Mouse (Mus musculus) left cerebral cortex, adult 8-10 months (tissue): ENCODE measurements around the gene Igtp. TPM values are rescaled to one million over a fixed set of nuclear protein-coding genes. Genes with fewer than 3 reads are reported as not detected.
A peak's percentile ranks its signal among the peaks of the same experiment; 100 is the strongest.
"Not testable (repeated sequence)": the region's sequence is repeated elsewhere in the genome, so short reads cannot be mapped to it uniquely, and the experiment has no call there.

Source experiments
- DNase-seq, 2 experiments: peaks; one replicate each; pipeline ENCODE4 v3.0.0; 2022; ENCODE audit warnings: low spot score in 2 of 2
- total RNA-seq, 4 experiments: library from RNA; stranded (reverse); gene quantifications; 2 replicates each; pipeline ENCODE4 v1.2.4; 2022

Igtp gene
- 1 to 10 TPM; 4.5 to 6.8 (median 5.5) TPM for total RNA-seq

DNA sequence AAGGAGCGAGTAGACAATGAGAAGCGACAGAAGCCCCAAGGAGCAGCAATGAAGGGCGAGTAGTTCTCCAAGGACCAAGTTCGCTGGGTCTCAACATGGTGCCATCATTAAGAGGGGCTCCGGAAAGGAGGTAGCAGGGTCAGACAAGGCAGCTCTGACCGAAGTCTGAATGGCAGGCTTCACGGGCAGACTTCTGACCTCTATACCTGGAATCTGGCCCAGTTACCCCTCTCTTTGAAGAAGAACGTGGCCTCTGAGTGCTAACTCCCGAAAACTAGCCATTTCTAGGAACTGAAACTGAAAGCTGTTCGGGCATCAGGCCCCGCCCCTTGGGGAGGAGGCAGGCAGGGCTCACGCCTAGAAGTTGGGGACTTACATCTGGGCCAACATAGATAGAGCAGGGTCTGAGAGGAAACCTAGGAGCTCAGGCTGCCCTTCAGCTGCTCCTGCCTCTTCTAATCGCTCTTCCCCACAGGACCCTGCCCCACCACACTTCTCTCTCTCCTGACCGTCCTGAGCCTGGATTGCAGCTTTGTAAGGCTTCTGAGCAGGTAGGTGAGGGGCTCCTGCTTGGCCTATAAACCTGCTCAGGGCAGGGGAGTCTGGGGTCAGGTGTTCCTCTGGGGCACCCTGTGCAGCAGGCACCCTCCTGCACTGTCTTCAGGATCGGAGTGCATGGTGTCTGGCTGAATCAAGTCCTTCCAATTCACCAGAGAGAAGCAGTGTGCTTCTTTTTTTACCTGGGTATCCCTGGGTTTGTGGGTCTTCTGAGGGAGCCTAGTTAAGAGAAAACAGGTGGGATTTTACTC is at the start of gene Igtp, which contains the start of gene Irgm2:
Gene Igtp (plus strand): TSS at position 328 of the 809 bp plus-strand sequence.
Gene Irgm2 (plus strand): TSS at position 390 of the 809 bp plus-strand sequence.
- peak; percentile 18 to 22 for DNase-seq

DNA sequence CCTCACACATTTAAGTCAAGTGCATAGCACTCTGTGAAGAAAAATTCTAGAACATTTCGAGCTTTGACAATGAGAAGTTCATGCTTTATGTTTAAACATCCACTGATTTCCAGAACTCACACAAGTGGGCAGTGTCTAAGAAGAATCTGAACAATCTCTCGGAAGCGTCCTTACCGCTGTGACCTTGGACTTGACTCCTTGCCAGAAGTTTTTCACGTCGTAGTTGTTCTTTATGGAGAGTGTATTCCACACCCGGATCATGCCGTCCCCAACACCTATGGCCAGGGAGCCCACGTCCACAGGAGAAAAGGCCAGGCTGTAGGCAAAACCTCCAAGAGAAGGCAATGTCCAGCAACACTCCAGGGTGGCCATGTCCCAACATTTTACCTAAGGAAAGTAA is 43.9 kb upstream of the Igtp start:
- DNase-seq, result no peak

- no peak for DNase-seq
Observed at GRCm38 (mm10) chr11:58156871-58157270, 42.5 kb upstream of the Igtp start.

- no peak for DNase-seq
Observed at GRCm38 (mm10) chr11:58165072-58165471, 34.3 kb upstream of the Igtp start.

GRCm38 (mm10) chr11:58167822-58168166 is 31.6 kb upstream of the Igtp start:
- DNase-seq, result no peak

DNA sequence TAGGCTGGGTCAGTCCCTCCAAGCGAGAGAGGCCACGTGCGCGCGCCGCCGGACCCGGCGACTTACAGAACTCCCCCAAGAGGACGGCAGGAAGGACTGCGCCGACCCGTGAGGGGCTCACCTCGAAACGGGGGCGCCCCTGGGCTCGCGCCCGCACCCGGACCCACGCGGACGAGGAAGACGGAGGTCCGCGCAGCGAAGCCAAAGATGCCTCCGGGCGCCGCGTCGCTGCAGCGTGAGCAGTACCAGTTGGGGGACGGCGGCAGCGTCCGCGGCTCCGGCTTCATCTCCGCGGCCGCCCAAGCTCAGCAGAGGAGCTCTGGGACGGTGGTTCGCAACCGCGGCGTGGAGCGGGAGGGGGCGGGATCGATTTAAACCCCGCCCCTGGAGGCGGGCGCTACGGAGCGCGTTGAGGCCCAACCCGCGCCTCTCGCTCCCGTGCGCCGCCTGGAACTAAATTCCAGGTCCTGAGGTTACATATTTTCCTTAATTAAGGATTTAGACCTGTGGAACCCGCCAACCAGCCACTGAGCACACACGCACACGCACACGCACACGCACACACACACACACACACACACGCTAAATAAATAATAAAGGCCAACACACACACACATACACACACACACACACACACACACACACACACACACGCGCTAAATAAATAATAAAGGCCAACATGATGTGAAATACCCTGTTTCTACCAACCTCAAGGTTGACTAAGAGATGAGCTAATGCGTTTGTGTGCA is 31.0 kb upstream of the Igtp start, which contains the start of gene Gemin5:
Gene Gemin5 (minus strand): TSS at position 373 of the 749 bp plus-strand sequence.
- DNase-seq, result peak; percentile 76 to 78

- no peak for DNase-seq
Observed at GRCm38 (mm10) chr11:58169666-58170065, 29.7 kb upstream of the Igtp start.

DNA sequence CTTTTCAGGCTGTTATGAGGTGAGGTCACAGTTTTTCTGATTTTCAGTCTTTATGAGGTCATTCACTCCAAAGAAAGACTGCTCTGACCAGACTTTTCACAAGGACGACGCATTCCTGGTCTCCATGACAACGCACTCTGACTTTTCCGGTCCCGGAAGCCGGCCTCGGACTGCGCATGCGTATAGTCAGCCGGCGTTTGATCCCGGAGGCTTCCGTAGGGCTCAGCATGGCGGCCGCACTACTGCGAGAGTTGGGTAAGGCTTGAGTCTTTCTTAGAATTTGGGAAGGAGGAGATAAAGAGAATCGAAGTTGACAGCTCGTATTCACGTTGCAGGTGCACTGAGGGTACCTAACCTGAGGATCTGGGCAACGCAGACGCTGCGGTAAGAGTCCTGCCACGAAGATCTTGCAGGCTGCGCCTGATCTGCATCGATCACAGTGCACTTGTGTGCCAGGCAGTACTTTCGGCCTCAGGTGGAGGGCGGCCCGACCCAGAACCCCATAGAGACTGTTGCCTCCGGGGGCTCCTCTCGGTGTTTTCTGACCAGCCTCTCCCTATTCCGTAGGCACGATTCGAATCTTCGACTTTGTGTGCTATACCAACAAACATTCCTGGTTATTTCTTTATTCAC is 27.8 kb upstream of the Igtp start, which contains the start of gene Mrpl22:
Gene Mrpl22 (plus strand): TSS at position 203 of the 633 bp plus-strand sequence.
- peak; percentile 92 to 95 for DNase-seq

DNA sequence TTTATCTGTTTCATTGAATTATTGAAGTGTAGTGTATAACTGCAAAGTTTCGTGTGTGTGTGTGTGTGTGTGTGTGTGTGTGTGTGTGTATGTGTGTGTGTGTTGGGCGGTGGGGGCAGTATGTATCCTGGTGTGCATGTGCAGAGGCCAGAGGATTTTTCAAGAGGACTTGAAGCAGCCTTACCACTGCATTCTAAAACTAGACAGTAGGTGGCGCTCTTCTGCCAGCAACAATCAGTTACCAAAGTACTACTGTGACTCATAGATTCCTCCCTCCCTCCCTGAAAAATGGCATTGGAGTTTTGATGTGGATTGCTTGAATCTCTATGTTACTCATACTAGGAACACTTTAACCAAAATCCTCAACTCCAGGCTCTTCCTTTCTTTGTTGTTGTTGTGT is 19.8 kb upstream of the Igtp start:
- DNase-seq, result peak; percentile 36 to 75

GRCm38 (mm10) chr11:58179986-58180385 is 19.4 kb upstream of the Igtp start:
- not testable (repeated sequence) for DNase-seq

GRCm38 (mm10) chr11:58180756-58181155 is 18.6 kb upstream of the Igtp start:
- DNase-seq, result no peak

- no peak for DNase-seq
Observed at GRCm38 (mm10) chr11:58183579-58183978, 15.8 kb upstream of the Igtp start.

GRCm38 (mm10) chr11:58189675-58190074 is 9.7 kb upstream of the Igtp start:
- DNase-seq, result no peak

GRCm38 (mm10) chr11:58193326-58193725 is 6.0 kb upstream of the Igtp start:
- no peak for DNase-seq

GRCm38 (mm10) chr11:58193860-58194520 is 5.4 kb upstream of the Igtp start:
- no peak for DNase-seq

DNA sequence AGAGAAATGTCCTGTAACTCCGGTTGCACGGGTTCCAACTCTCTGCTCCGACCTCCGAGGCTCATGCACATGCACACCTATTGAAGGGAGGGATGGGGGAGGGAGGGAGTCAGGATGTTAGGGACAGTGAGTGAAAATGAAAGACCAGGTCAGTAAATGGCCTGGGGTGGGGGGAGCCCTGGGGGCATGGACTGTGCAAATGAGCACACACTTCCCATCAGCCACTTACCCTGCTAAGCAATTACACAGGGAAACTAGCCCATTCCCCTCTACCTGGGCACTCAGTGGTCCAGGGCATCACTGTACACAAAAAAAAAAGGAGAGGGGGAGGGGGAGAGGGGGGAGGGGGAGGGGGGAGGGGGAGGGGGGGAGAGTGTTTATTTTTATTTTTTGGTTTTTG is 693 bp upstream of the Igtp start:
- no peak for DNase-seq

DNA sequence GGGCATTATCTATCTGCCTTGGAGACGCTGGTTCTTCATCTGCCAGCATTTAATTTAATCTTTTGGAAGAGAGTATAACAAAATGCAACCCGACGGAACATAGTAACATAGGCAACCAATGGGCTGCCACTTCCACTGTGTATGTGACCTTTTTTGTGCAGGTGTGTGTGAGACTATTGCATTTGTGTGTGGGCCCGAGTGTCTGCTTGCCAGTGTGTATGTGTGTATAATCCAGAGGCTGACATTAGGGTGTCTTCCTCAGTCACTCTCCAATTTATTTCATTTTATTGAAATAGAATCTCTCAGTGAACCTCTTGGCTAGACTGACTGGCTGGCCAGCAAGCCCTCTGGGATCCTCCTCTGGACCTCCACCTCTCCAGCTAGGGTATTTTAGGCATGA is 870 bp downstream of the Igtp start:
- DNase-seq, result no peak

DNA sequence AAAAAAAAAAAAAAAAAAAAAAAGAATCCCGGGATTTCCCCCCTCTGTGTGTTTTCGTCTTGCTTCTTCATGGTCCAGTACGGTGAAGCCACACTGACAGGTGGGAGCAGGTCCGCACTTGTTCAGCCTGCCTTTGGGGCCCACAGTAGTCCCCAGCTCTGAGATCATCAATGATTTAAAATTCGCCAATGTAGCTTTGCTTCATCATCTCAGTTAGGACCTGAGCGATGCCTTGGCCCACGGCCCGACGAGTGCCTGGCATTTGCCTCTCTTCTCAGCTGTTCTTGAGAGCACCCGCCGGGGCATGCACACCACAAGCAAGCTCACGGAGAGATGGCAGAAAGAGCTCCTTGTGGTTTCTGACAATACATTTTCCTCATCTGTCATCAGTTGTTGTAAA is 1.7 kb downstream of the Igtp start:
- DNase-seq, result no peak

DNA sequence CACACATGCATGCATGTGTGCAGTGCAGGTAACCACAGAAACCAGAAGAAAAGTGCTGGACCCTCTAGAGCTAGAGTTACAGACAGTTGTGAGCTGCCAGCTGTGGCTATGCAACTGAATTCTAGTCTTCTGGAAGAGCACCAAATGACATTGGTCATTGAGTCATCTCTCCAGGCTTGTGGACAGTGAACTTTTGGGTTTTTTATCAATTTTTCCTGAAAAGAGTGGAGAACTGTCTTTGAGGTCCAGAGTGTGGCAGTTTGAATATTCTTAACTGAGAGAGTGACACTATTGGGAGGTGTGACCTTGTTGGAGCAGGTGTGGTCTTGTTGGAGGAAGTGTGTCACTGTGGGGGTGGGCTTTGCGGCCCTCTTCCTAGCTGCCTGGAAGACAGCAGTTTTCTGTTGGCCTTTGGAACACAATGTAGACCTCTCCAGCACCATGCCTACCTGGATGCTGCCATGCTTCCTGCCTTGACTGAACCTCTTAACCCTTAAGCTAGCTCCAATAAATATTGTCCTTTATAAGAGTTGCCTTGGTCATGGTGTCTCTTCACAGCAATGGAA is 11.0 kb downstream of the Igtp start:
- no peak for DNase-seq

DNA sequence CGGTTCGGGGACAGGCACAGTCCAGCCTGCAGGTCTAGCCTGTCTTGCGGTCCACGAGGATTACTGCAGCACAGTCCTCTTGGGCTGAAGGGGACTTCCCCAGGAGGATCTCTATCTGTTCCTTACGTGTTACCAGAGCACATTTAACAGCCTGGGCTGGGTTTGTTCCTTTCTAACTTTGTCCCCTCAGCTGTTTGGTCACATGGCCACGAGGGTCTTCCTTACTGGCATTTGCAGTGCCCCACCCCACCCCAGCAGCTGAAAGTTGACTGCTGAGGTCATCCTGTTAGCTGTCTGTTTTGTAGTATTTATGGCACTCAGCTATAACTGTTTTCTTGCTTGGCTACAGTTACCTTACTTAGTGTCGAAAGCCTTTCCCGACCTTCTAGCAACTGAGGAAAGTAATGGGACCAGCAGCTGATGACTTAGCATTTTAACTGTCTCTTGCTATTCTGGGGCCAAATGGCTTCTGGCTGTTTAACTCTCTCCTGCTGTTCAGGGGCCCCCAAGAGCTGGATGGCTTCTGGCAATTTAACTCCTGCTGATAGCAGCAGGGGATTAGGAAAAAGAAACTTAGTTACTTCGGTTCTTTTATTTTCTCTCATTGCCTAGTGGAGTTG is 11.8 kb downstream of the Igtp start:
- no peak for DNase-seq

DNA sequence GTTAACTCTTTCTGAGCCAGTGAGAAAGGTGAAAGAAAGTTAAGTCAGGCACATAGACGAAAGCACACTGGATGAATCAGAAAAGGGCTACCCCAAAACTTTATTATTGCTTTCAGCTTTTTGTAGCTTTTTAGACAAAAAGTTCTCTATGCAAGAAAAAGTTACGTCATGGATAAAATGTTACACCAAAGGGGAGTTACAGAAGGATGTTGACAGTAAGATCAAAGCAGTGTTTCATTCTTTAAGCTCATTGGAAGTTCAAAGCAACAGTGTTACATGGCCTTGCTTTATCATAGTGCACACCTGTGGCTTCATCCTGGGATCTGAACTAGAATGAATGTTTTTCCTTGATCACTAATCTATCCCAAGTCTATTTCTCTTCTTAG is 12.3 kb downstream of the Igtp start:
- DNase-seq, result no peak
